Mouse (Mus musculus): Measurements from ENCODE around the gene Serpina1f. TPM values are rescaled to one million over a fixed set of nuclear protein-coding genes. Genes with fewer than 3 reads are reported as not detected.
"Not testable (repeated sequence)": the region's sequence is repeated elsewhere in the genome, so short reads cannot be mapped to it uniquely, and the experiment has no call there.

The Serpina1f gene
- polyA plus RNA-seq, 1 experiment from 2014 or later: not detected

DNA sequence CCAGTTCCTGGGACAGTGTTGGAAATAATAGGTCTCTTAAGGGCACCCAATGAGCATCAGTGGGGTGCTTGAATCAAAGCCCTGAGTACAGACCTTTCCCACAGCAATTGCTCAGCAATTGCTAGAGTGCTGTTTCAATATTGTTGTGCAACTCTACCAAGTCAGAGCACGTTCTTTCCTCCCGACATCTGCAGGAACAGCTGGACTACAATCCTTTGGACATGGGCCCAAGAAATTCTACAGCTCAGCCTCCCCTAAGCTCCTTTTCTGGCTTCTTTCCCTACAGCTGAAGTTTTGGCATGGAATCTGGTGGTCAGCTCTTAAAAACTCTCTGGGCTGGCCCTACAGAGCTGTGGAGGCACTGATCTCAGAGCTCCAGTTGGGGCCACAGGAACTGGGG lies 22.1 kb downstream of the Serpina1f start:
- no peaks in the 10 kb centered on the region for H3K4me1 ChIP-seq (ENCODE audit: control insufficient read depth, insufficient read depth, low read length)
- DNase-seq (ENCODE audit: low spot score) (no peak), ATAC-seq (ENCODE audit: insufficient read depth, low FRiP score, low TSS enrichment) (no peak)
- no peak overlapping the region for H3K27ac ChIP-seq (ENCODE audit: low read depth, low read length)
- H3K4me3 ChIP-seq (ENCODE audit: low read depth, low read length): no peak overlapping the region
- no peaks in the 10 kb centered on the region for H3K9me3 ChIP-seq (ENCODE audit: control insufficient read depth, low read length)
- no peaks in the 10 kb centered on the region for H3K27me3 ChIP-seq (ENCODE audit: control insufficient read depth, insufficient read depth, low read length)
- no peaks in the 10 kb centered on the region for H3K36me3 ChIP-seq (ENCODE audit: control insufficient read depth, insufficient read depth, low read length)
- no peak overlapping the region for H3K9ac ChIP-seq (ENCODE audit: low read length)
- 98% methylated on average over 2 of the region's 2 CpGs for WGBS
- no peak overlapping the region for H3K4me2 ChIP-seq (ENCODE audit: low read depth)

- Histone ChIP-seq H3K9ac (ENCODE audit: low read length) (no peak overlapping the region), H3K9me3 (ENCODE audit: control insufficient read depth, low read length) (no peaks in the 10 kb centered on the region), H3K27ac (ENCODE audit: low read depth, low read length) (no peak overlapping the region), H3K36me3 (ENCODE audit: control insufficient read depth, insufficient read depth, low read length) (no peaks in the 10 kb centered on the region), H3K4me1 (ENCODE audit: control insufficient read depth, insufficient read depth, low read length) (no peaks in the 10 kb centered on the region), H3K4me3 (ENCODE audit: low read depth, low read length) (no peak overlapping the region), H3K27me3 (ENCODE audit: control insufficient read depth, insufficient read depth, low read length) (no peaks in the 10 kb centered on the region), H3K4me2 (ENCODE audit: low read depth) (no peak overlapping the region)
- ATAC-seq (ENCODE audit: insufficient read depth, low FRiP score, low TSS enrichment) (no peak), DNase-seq (ENCODE audit: low spot score) (no peak)
- WGBS: 85% methylated on average over 3 of the region's 3 CpGs
Observed at GRCm38 (mm10) chr12:103671483-103671882, 23.8 kb downstream of the Serpina1f start.

DNA sequence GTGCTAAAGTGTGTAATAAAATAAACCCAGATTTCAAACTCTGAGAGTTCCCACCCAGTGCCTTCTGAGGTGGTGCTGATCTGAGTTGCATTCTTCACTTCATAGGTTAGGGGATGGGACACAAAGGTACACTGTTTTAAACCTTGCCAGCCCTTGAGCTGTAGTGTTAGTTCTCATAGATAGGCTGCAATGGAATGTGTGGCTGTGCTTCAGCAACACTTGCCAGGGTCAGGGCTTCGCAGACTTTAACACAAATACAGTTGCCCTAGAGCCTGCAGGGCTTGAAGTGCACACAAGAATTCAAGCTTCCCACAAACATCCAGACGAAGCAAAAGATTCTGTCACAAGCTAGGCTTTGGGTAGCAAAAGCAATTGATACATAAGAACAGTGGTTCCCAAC lies 24.4 kb downstream of the Serpina1f start:
- no peak for ATAC-seq (ENCODE audit: insufficient read depth, low FRiP score, low TSS enrichment)
- H3K9ac ChIP-seq (ENCODE audit: low read length): no peak overlapping the region
- DNase-seq (ENCODE audit: low spot score): no peak
- H3K36me3 ChIP-seq (ENCODE audit: control insufficient read depth, insufficient read depth, low read length): no peaks in the 10 kb centered on the region
- no peaks in the 10 kb centered on the region for H3K27me3 ChIP-seq (ENCODE audit: control insufficient read depth, insufficient read depth, low read length)
- no peaks in the 10 kb centered on the region for H3K4me1 ChIP-seq (ENCODE audit: control insufficient read depth, insufficient read depth, low read length)
- H3K27ac ChIP-seq (ENCODE audit: low read depth, low read length): no peak overlapping the region
- no peaks in the 10 kb centered on the region for H3K9me3 ChIP-seq (ENCODE audit: control insufficient read depth, low read length)
- 83% methylated on average over 2 of the region's 2 CpGs for WGBS
- no peak overlapping the region for H3K4me3 ChIP-seq (ENCODE audit: low read depth, low read length)
- no peak overlapping the region for H3K4me2 ChIP-seq (ENCODE audit: low read depth)

- no peaks in the 10 kb centered on the region for H3K9me3 ChIP-seq (ENCODE audit: control insufficient read depth, low read length)
- H3K4me2 ChIP-seq (ENCODE audit: low read depth): no peak overlapping the region
- no peaks in the 10 kb centered on the region for H3K36me3 ChIP-seq (ENCODE audit: control insufficient read depth, insufficient read depth, low read length)
- 87% methylated on average over 5 of the region's 5 CpGs for WGBS
- H3K4me1 ChIP-seq (ENCODE audit: control insufficient read depth, insufficient read depth, low read length): no peaks in the 10 kb centered on the region
- DNase-seq (ENCODE audit: low spot score) (no peak), ATAC-seq (ENCODE audit: insufficient read depth, low FRiP score, low TSS enrichment) (no peak)
- H3K27ac ChIP-seq (ENCODE audit: low read depth, low read length): no peak overlapping the region
- H3K4me3 ChIP-seq (ENCODE audit: low read depth, low read length): no peak overlapping the region
- H3K9ac ChIP-seq (ENCODE audit: low read length): no peak overlapping the region
- no peaks in the 10 kb centered on the region for H3K27me3 ChIP-seq (ENCODE audit: control insufficient read depth, insufficient read depth, low read length)
Observed at GRCm38 (mm10) chr12:103670344-103670743, 25.0 kb downstream of the Serpina1f start.

DNA sequence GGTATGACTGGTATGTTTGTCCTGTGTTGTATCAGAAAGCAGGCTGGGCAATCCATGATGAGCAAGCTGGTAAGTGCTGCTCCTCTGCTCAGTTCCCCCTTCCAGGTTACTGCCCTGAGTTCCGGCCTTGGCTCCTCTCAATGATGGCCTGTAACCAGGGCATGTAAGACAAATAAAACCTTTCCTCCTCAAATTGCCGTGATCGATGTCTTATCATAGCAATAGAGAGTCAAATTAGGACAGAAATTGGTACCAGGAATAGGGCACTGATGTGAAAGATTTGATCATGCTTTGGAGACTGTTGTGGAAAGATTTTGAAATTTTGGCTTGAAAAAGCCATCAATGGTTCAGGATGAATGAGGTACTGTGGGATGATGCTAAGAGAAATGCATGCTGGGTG lies 30.0 kb downstream of the Serpina1f start:
- Histone ChIP-seq H3K4me1 (ENCODE audit: control insufficient read depth, insufficient read depth, low read length) (no peaks in the 10 kb centered on the region), H3K4me2 (ENCODE audit: low read depth) (no peak overlapping the region), H3K27me3 (ENCODE audit: control insufficient read depth, insufficient read depth, low read length) (no peaks in the 10 kb centered on the region), H3K4me3 (ENCODE audit: low read depth, low read length) (no peak overlapping the region), H3K27ac (ENCODE audit: low read depth, low read length) (no peak overlapping the region), H3K36me3 (ENCODE audit: control insufficient read depth, insufficient read depth, low read length) (no peaks in the 10 kb centered on the region), H3K9me3 (ENCODE audit: control insufficient read depth, low read length) (no peaks in the 10 kb centered on the region), H3K9ac (ENCODE audit: low read length) (no peak overlapping the region)
- DNase-seq (ENCODE audit: low spot score): no peak
- no peak for ATAC-seq (ENCODE audit: insufficient read depth, low FRiP score, low TSS enrichment)
- 94% methylated on average over 3 of the region's 3 CpGs for WGBS

GRCm38 (mm10) chr12:103662053-103662452 lies 33.3 kb downstream of the Serpina1f start:
- H3K9ac ChIP-seq (ENCODE audit: low read length); H3K4me1 ChIP-seq (ENCODE audit: control insufficient read depth, insufficient read depth, low read length); ATAC-seq (ENCODE audit: insufficient read depth, low FRiP score, low TSS enrichment); H3K9me3 ChIP-seq (ENCODE audit: control insufficient read depth, low read length); H3K36me3 ChIP-seq (ENCODE audit: control insufficient read depth, insufficient read depth, low read length); H3K4me3 ChIP-seq (ENCODE audit: low read depth, low read length); H3K4me2 ChIP-seq (ENCODE audit: low read depth); DNase-seq (ENCODE audit: low spot score); H3K27me3 ChIP-seq (ENCODE audit: control insufficient read depth, insufficient read depth, low read length); H3K27ac ChIP-seq (ENCODE audit: low read depth, low read length): not testable (repeated sequence)

GRCm38 (mm10) chr12:103660076-103660475 lies 35.3 kb downstream of the Serpina1f start:
- no peaks in the 10 kb centered on the region for H3K27me3 ChIP-seq (ENCODE audit: control insufficient read depth, insufficient read depth, low read length)
- no peaks in the 10 kb centered on the region for H3K9me3 ChIP-seq (ENCODE audit: control insufficient read depth, low read length)
- no peak overlapping the region for H3K9ac ChIP-seq (ENCODE audit: low read length)
- no peak overlapping the region for H3K4me3 ChIP-seq (ENCODE audit: low read depth, low read length)
- no peak overlapping the region for H3K4me2 ChIP-seq (ENCODE audit: low read depth)
- no peak overlapping the region for H3K27ac ChIP-seq (ENCODE audit: low read depth, low read length)
- H3K36me3 ChIP-seq (ENCODE audit: control insufficient read depth, insufficient read depth, low read length): no peaks in the 10 kb centered on the region
- 82% methylated on average over 5 of the region's 5 CpGs for WGBS
- DNase-seq (ENCODE audit: low spot score): no peak
- no peak for ATAC-seq (ENCODE audit: insufficient read depth, low FRiP score, low TSS enrichment)
- H3K4me1 ChIP-seq (ENCODE audit: control insufficient read depth, insufficient read depth, low read length): no peaks in the 10 kb centered on the region

- Histone ChIP-seq H3K27ac (ENCODE audit: low read depth, low read length) (no peak overlapping the region), H3K9me3 (ENCODE audit: control insufficient read depth, low read length) (no peaks in the 10 kb centered on the region), H3K4me2 (ENCODE audit: low read depth) (no peak overlapping the region), H3K36me3 (ENCODE audit: control insufficient read depth, insufficient read depth, low read length) (no peaks in the 10 kb centered on the region), H3K27me3 (ENCODE audit: control insufficient read depth, insufficient read depth, low read length) (no peaks in the 10 kb centered on the region), H3K4me3 (ENCODE audit: low read depth, low read length) (no peak overlapping the region), H3K9ac (ENCODE audit: low read length) (no peak overlapping the region), H3K4me1 (ENCODE audit: control insufficient read depth, insufficient read depth, low read length) (no peaks in the 10 kb centered on the region)
- 82% methylated on average over 2 of the region's 2 CpGs for WGBS
- ATAC-seq (ENCODE audit: insufficient read depth, low FRiP score, low TSS enrichment) (no peak), DNase-seq (ENCODE audit: low spot score) (no peak)
Observed at GRCm38 (mm10) chr12:103659171-103659570, 36.2 kb downstream of the Serpina1f start.

GRCm38 (mm10) chr12:103657991-103658390 lies 37.3 kb downstream of the Serpina1f start:
- Histone ChIP-seq H3K4me3 (ENCODE audit: low read depth, low read length) (no peak overlapping the region), H3K27me3 (ENCODE audit: control insufficient read depth, insufficient read depth, low read length) (no peaks in the 10 kb centered on the region), H3K4me1 (ENCODE audit: control insufficient read depth, insufficient read depth, low read length) (no peaks in the 10 kb centered on the region), H3K27ac (ENCODE audit: low read depth, low read length) (no peak overlapping the region), H3K9ac (ENCODE audit: low read length) (no peak overlapping the region), H3K36me3 (ENCODE audit: control insufficient read depth, insufficient read depth, low read length) (no peaks in the 10 kb centered on the region), H3K4me2 (ENCODE audit: low read depth) (no peak overlapping the region), H3K9me3 (ENCODE audit: control insufficient read depth, low read length) (no peaks in the 10 kb centered on the region)
- DNase-seq (ENCODE audit: low spot score) (no peak), ATAC-seq (ENCODE audit: insufficient read depth, low FRiP score, low TSS enrichment) (no peak)
- WGBS: 86% methylated on average over 10 of the region's 10 CpGs

Measured in neural tube, embryonic 11.5 days (tissue).